Mouse (Mus musculus): ENCODE data around the gene Pcnx4.

DNA sequence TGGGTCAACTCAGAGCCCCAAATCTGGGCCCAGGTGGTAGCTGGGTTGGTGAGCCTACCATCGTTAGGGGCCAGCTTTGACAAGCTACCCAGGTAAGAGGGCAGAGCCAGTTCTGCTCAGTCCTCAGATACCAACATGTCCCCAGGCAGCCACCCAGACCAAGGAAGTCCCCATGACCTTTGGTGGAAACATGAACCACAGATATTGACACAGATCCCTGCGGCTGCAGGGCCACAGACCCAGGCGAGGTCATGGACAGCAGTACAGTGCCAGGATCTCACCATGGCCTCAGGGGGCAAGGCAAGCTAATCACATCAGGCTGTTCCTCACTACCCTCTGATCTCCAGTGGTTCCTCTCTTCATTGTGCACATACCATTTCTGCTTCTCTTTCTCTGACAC lies 45.8 kb downstream of the Pcnx4 start:
- TF ChIP-seq CTCF (IDR thresholded peaks at IDR 0.05; ENCODE audit: low read depth, low read length) (no peak), POLR2A (IDR thresholded peaks at IDR 0.05; ENCODE audit: borderline replicate concordance, low read depth, low read length) (no peak)
